Mouse (Mus musculus) forebrain, postnatal 0 days (tissue): Measurements from ENCODE around the gene Mtmr14. TPM values are rescaled to one million over a fixed set of nuclear protein-coding genes. Genes with fewer than 3 reads are reported as not detected.

Experiments
- ATAC-seq: fragments of 200-750 bp; cut with Nextera tagmentation; 2 replicates; pipeline ENCODE4 v1.8.0; 2017; ENCODE audit warnings: mild to moderate bottlenecking, moderate library complexity
- DNase-seq: peaks from one replicate; pipeline ENCODE4 v3.0.0-alpha.2; 2015
- H3K27ac ChIP-seq: fragments of 300-500 bp; sonication (generic); 2 replicates; pipeline ENCODE4 v1.5.1; 2014; ENCODE audit warnings: low read depth, mild to moderate bottlenecking, antibody characterized with exemption, low read length, moderate library complexity, mixed read lengths
- H3K27me3 ChIP-seq: fragments of 300-500 bp; sonication (generic); 2 replicates; pipeline ENCODE4 v1.6.1; 2014; ENCODE audit warnings: mild to moderate bottlenecking, low read length, mixed read lengths; ENCODE audit not compliant: insufficient read depth
- H3K36me3 ChIP-seq: fragments of 300-500 bp; sonication (generic); 2 replicates; pipeline ENCODE4 v1.6.1; 2014; ENCODE audit warnings: mild to moderate bottlenecking, moderate library complexity; ENCODE audit not compliant: insufficient read depth
- H3K4me1 ChIP-seq: fragments of 300-500 bp; sonication (generic); 2 replicates; pipeline ENCODE4 v1.6.1; 2014; ENCODE audit warnings: antibody characterized with exemption; ENCODE audit not compliant: insufficient read depth
- H3K4me2 ChIP-seq: fragments of 300-500 bp; sonication (generic); 2 replicates; pipeline ENCODE4 v1.6.1; 2014; ENCODE audit warnings: low read depth, mild to moderate bottlenecking, moderate library complexity
- H3K4me3 ChIP-seq: fragments of 300-500 bp; sonication (generic); 2 replicates; pipeline ENCODE4 v1.5.1; 2014; ENCODE audit warnings: low read depth, low read length, mixed read lengths
- H3K9ac ChIP-seq: fragments of 300-500 bp; sonication (generic); 2 replicates; pipeline ENCODE4 v1.6.1; 2014; ENCODE audit warnings: mild to moderate bottlenecking
- H3K9me3 ChIP-seq: fragments of 300-500 bp; sonication (generic); 2 replicates; pipeline ENCODE4 v1.6.1; 2016; ENCODE audit warnings: low read length
- CTCF ChIP-seq: sonication (generic); IDR thresholded peaks from 2 replicates; pipeline ENCODE4 v1.5.1; 2016; ENCODE audit warnings: antibody characterized with exemption, control low read depth, low read depth
- WGBS: fragments of 180-500 bp; shearing (Covaris S2); extraction: QIAGEN DNeasy Blood & Tissue Kit; methylation state at CpG from one replicate; pipeline ENCODE4 v1.1.7; 2014; 5-methylcytosine and 5-hydroxymethylcytosine counted together
- polyA plus RNA-seq: library from polyadenylated mRNA; unstranded; fragments of >200 nt; fragmentation: Nextera tagmentation; extraction: Ambion mirVana; gene quantifications from 2 replicates; pipeline ENCODE4 v1.2.1, GENCODE M21; 2015
- total RNA-seq: library from RNA; depleted of rRNA; stranded (reverse); fragments of >200 nt; gene quantifications from 2 replicates; pipeline ENCODE4 v1.2.3, GENCODE M21; 2014

Gene Mtmr14
- total and polyA plus RNA-seq, 2 experiments from 2014 or later: 35.0 to 42.9 TPM

- peaks cover 57% of the 10 kb centered on the region for H3K36me3 ChIP-seq
- H3K4me2 ChIP-seq: no peak overlapping the region
- no peaks in the 10 kb centered on the region for H3K4me1 ChIP-seq
- no peaks in the 10 kb centered on the region for H3K9me3 ChIP-seq
- H3K9ac ChIP-seq: no peak overlapping the region
- H3K27ac ChIP-seq: no peak overlapping the region
- H3K27me3 ChIP-seq: peaks cover 7% of the 10 kb centered on the region
- no peak overlapping the region for H3K4me3 ChIP-seq
- TF ChIP-seq CTCF: no peak
- 67% methylated on average over 4 of the region's 4 CpGs for WGBS
- DNase-seq (no peak), ATAC-seq (no peak)
These were observed 39.2 kb downstream of the Mtmr14 start for GRCm38 (mm10) chr6:113276846-113277245.

DNA sequence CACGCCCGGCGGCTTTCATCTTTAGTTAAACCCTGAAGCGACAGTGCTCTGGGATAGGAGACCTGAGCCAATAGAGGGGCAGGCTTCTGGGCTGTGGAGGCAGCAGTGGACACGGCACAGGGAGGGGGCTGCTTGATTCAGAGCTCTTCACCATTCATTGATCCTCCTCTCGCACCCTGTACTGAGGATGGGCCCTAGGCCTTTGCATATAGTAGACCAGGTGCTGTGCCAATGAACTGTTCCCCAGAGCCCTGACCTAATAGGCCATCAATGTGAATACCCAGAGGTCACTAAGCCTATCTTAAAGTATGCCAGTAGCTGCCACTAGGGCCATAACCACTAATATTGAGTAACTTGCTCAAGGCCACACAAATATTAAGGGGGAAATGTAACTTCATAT is 44.0 kb downstream of the Mtmr14 start:
- TF ChIP-seq CTCF: no peak
- peak overlapping the region; percentile 34 for H3K4me3 ChIP-seq
- peaks cover 20% of the 10 kb centered on the region for H3K36me3 ChIP-seq
- no peaks in the 10 kb centered on the region for H3K9me3 ChIP-seq
- ATAC-seq (peak; percentile 16; the same call in 1 of the 2 replicates), DNase-seq (no peak)
- WGBS: 77% methylated on average over 6 of the region's 6 CpGs
- peaks cover 23% of the 10 kb centered on the region for H3K27me3 ChIP-seq
- no peak overlapping the region for H3K27ac ChIP-seq
- H3K4me1 ChIP-seq: 0 out of 2 replicates have a peak, but pooled peaks cover 4% of the 10 kb centered on the region
- H3K4me2 ChIP-seq: peak overlapping the region; percentile 58; the same call in 1 of the 2 replicates
- no peak overlapping the region for H3K9ac ChIP-seq

DNA sequence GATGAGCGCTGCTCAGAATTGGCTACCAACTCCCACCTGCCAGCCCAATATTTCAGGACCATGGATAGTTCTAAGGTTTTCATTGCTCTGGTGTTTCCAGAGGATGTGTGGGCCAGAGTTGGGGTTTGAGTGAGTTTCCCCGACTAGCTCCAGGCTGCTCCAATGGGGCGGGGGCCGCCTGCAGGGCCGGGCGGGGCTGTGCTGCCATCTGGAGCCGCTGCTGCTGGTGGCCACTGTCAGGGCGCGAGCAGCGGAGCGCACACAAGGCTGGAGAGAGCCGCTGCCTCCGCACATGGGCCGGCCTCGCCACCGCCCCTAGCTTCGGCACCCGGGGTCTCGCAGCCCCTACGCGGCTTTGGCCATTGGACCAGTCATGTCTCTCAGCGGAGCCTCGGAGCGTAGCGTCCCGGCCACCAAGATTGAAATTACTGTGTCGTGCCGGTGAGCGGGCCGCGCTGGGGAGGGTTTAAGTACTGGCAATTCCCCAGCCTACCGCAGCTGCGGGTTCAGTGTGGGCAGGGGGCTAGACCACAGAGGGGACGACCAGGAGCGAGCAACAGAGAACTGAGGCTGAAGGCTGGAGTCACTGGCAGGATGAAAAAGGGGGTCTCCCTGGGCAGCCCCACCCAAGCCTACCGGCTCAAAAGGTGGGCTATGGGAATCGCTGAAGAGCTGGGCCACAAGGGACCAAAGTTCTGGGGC is 44.6 kb downstream of the Mtmr14 start, which contains the start of gene Cpne9:
TSS of gene Cpne9 (plus strand) at position 207 of the 702 bp plus-strand sequence.
- TF ChIP-seq CTCF: no peak
- no peaks in the 10 kb centered on the region for H3K9me3 ChIP-seq
- peak within 1 kb of the TSS; percentile 31; the same call in 1 of the 2 replicates for H3K9ac ChIP-seq
- H3K27ac ChIP-seq: no peak within 1 kb of the TSS
- H3K27me3 ChIP-seq: peaks cover 23% of the 10 kb centered on the region
- peaks cover 14% of the 10 kb centered on the region for H3K36me3 ChIP-seq
- ATAC-seq (peak; percentile 79), DNase-seq (peak; percentile 25)
- under 1% methylated on average over 37 of the region's 37 CpGs for WGBS
- 0 out of 2 replicates have a peak, but pooled peaks cover 4% of the 10 kb centered on the region for H3K4me1 ChIP-seq
- peak within 1 kb of the TSS; percentile 58 for H3K4me2 ChIP-seq
- peak within 1 kb of the TSS; percentile 34 for H3K4me3 ChIP-seq

- WGBS: 2% methylated on average over 22 of the region's 22 CpGs
- Histone ChIP-seq H3K36me3 (peaks cover 7% of the 10 kb centered on the region), H3K27ac (no peak overlapping the region), H3K27me3 (peaks cover 23% of the 10 kb centered on the region), H3K4me3 (peak overlapping the region; percentile 34), H3K4me1 (0 out of 2 replicates have a peak, but pooled peaks cover 4% of the 10 kb centered on the region), H3K9ac (0 out of 2 replicates have a peak overlapping the region, but pooled peaks have one; percentile 31), H3K4me2 (peak overlapping the region; percentile 58), H3K9me3 (no peaks in the 10 kb centered on the region)
- no peak for TF ChIP-seq CTCF
- ATAC-seq (peak; percentile 19; the same call in 1 of the 2 replicates), DNase-seq (no peak)
These were observed 45.3 kb downstream of the Mtmr14 start for GRCm38 (mm10) chr6:113282969-113283368.

GRCm38 (mm10) chr6:113283500-113283899 is 45.9 kb downstream of the Mtmr14 start:
- WGBS: 6% methylated on average over 6 of the region's 6 CpGs
- Histone ChIP-seq H3K9me3 (no peaks in the 10 kb centered on the region), H3K27me3 (peaks cover 23% of the 10 kb centered on the region), H3K4me2 (peak overlapping the region; percentile 58; the same call in 1 of the 2 replicates), H3K4me1 (0 out of 2 replicates have a peak, but pooled peaks cover 4% of the 10 kb centered on the region), H3K27ac (no peak overlapping the region), H3K4me3 (peak overlapping the region; percentile 34; the same call in 1 of the 2 replicates), H3K9ac (no peak overlapping the region), H3K36me3 (peaks cover 6% of the 10 kb centered on the region; the same call in 1 of the 2 replicates)
- no peak for DNase-seq
- ATAC-seq: no peak
- no peak for TF ChIP-seq CTCF

DNA sequence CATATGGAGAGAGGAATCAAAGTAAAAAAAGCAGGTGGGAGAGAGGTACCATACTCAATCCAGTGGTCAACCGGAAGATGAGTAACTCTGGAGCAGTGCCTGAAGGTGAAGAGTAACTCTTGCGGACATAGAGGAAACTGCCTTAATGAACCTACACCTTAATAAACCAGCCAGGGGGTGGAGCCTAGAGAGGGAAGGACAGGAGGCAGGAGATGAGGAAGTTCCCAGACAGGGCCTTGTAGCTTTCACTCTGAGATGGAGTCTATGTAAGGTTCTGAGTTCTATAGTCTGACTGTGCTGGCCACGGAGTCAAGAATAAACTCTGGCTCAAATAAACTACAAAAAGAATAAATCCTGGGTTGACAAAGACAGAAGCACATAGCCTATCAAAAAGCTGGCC is 47.3 kb downstream of the Mtmr14 start:
- no peak for ATAC-seq
- DNase-seq: no peak
- no peaks in the 10 kb centered on the region for H3K9me3 ChIP-seq

DNA sequence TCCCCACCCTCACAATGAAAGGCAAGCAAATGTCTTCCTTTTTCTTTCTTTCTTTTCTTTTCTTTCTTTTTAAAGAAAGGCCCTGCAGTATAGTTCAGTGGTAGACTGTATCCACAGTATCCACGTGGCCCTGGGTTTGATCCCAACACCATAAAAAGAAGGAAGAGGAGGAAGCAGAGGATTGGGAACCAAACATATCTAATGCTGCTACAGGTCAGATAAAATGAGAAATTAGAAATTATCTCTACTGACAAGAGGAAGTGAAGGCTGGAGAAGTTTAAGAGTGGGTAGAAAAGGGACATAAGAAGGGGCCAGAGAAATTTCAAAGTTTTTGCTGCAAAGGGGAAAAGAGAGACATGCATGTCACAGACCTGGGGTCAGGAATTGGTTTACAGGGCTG is 48.7 kb downstream of the Mtmr14 start:
- Histone ChIP-seq H3K9ac (no peak overlapping the region), H3K27ac (no peak overlapping the region), H3K4me3 (no peak overlapping the region), H3K4me2 (no peak overlapping the region), H3K4me1 (0 out of 2 replicates have a peak, but pooled peaks cover 4% of the 10 kb centered on the region), H3K27me3 (peaks cover 21% of the 10 kb centered on the region), H3K9me3 (no peaks in the 10 kb centered on the region), H3K36me3 (0 out of 2 replicates have a peak, but pooled peaks cover under 1% of the 10 kb centered on the region)
- DNase-seq (no peak), ATAC-seq (no peak)
- no peak for TF ChIP-seq CTCF
- 71% methylated on average over 1 of the region's 1 CpGs for WGBS

More for the DNA sequence above, 47.3 kb downstream of the Mtmr14 start:
- no peak for TF ChIP-seq CTCF
- WGBS: 80% methylated on average over 3 of the region's 3 CpGs
- Histone ChIP-seq H3K4me1 (0 out of 2 replicates have a peak, but pooled peaks cover 4% of the 10 kb centered on the region), H3K36me3 (peaks cover 4% of the 10 kb centered on the region; the same call in 1 of the 2 replicates), H3K27me3 (peaks cover 23% of the 10 kb centered on the region), H3K4me3 (no peak overlapping the region), H3K9ac (no peak overlapping the region), H3K27ac (no peak overlapping the region), H3K4me2 (no peak overlapping the region)
